ENCODE assay signal across 8 mouse cellular contexts in genomic region chr5:72867036-72867672, GRCm38 (mm10). TPM values are rescaled to one million over a fixed set of nuclear protein-coding genes. Genes with fewer than 3 reads are reported as not detected.
DNase-seq lines count a peak whose midpoint lies in the region; ATAC-seq lines count a peak whose summit lies in the region.

No protein-coding gene starts in this region.

- H3K9me3 ChIP-seq in embryonic facial prominence, embryonic 12.5 days, result no peaks in the 10 kb centered on the region; the same call in 1 of the 2 replicates
- H3K9me3 ChIP-seq in embryonic facial prominence, embryonic 10.5 days, result no peaks in the 10 kb centered on the region
- no peaks in the 10 kb centered on the region for H3K9me3 ChIP-seq in midbrain, embryonic 11.5 days (ENCODE audit: control insufficient read depth, low read length)
- H3K9me3 ChIP-seq in midbrain, embryonic 10.5 days (replicated peaks), result peaks cover 2% of the 10 kb centered on the region; the same call in 1 of the 2 replicates
- no peaks in the 10 kb centered on the region for H3K9me3 ChIP-seq in liver, embryonic 15.5 days (replicated peaks)
- no peaks in the 10 kb centered on the region for H3K9me3 ChIP-seq in stomach, embryonic 14.5 days (ENCODE audit: control insufficient read depth, low read depth, low read length)

- no peak for ATAC-seq in embryonic facial prominence, embryonic 12.5 days (ENCODE audit: insufficient number of reproducible peaks, insufficient read depth, low FRiP score, low TSS enrichment)
- no peak for ATAC-seq in midbrain, embryonic 11.5 days (ENCODE audit: low FRiP score)
- ATAC-seq in liver, embryonic 15.5 days (ENCODE audit: insufficient read depth), result no peak
- ATAC-seq in stomach, embryonic 14.5 days (ENCODE audit: insufficient number of reproducible peaks, insufficient read depth, low FRiP score, low read depth), result no peak

- peaks cover 21% of the 10 kb centered on the region for H3K27me3 ChIP-seq in embryonic facial prominence, embryonic 12.5 days
- peaks cover 53% of the 10 kb centered on the region for H3K27me3 ChIP-seq in embryonic facial prominence, embryonic 10.5 days (replicated peaks; ENCODE audit: low read depth, poor library complexity, severe bottlenecking)
- peaks cover 17% of the 10 kb centered on the region for H3K27me3 ChIP-seq in midbrain, embryonic 11.5 days (ENCODE audit: control insufficient read depth, insufficient read depth, low read length)
- H3K27me3 ChIP-seq in midbrain, embryonic 10.5 days (ENCODE audit: low read depth, poor library complexity, severe bottlenecking), result peaks cover 55% of the 10 kb centered on the region
- peaks cover 58% of the 10 kb centered on the region for H3K27me3 ChIP-seq in liver, embryonic 15.5 days
- H3K27me3 ChIP-seq in stomach, embryonic 14.5 days (ENCODE audit: control insufficient read depth, insufficient read depth, low read length), result peaks cover 3% of the 10 kb centered on the region; the same call in 1 of the 2 replicates

- peak overlapping the region; percentile 84 for H3K4me2 ChIP-seq in embryonic facial prominence, embryonic 12.5 days (replicated peaks)
- no peak overlapping the region for H3K4me2 ChIP-seq in midbrain, embryonic 11.5 days
- peak overlapping the region; percentile 79 for H3K4me2 ChIP-seq in liver, embryonic 15.5 days
- H3K4me2 ChIP-seq in stomach, embryonic 14.5 days (replicated peaks; ENCODE audit: low read depth, low read length), result peak overlapping the region; percentile 82

- no peak for DNase-seq in embryonic facial prominence, embryonic 10.5 days (ENCODE audit: low spot score)
- DNase-seq in midbrain, embryonic 11.5 days (ENCODE audit: low spot score, missing footprints), result peak; percentile 83
- no peak for DNase-seq in midbrain, embryonic 10.5 days (ENCODE audit: low spot score)
- no peak for DNase-seq in urinary bladder, adult 18-20 months (ENCODE audit: low spot score in 2 of 2)
- DNase-seq in adipocyte (ENCODE audit: low spot score), result no peak

- no peak overlapping the region for H3K27ac ChIP-seq in embryonic facial prominence, embryonic 12.5 days
- H3K27ac ChIP-seq in embryonic facial prominence, embryonic 10.5 days (replicated peaks), result no peak overlapping the region
- H3K27ac ChIP-seq in midbrain, embryonic 11.5 days (ENCODE audit: low read depth, low read length), result no peak overlapping the region
- H3K27ac ChIP-seq in midbrain, embryonic 10.5 days (replicated peaks), result no peak overlapping the region
- no peak overlapping the region for H3K27ac ChIP-seq in liver, embryonic 15.5 days (replicated peaks)
- H3K27ac ChIP-seq in stomach, embryonic 14.5 days (ENCODE audit: low read length), result no peak overlapping the region

- no peak overlapping the region for H3K9ac ChIP-seq in embryonic facial prominence, embryonic 12.5 days
- H3K9ac ChIP-seq in midbrain, embryonic 11.5 days (ENCODE audit: low read length), result no peak overlapping the region
- no peak overlapping the region for H3K9ac ChIP-seq in liver, embryonic 15.5 days
- H3K9ac ChIP-seq in stomach, embryonic 14.5 days (replicated peaks; ENCODE audit: low read depth, low read length), result no peak overlapping the region

- 0 out of 2 replicates have a peak overlapping the region, but pooled peaks have one; percentile 50 for H3K4me3 ChIP-seq in embryonic facial prominence, embryonic 12.5 days
- no peak overlapping the region for H3K4me3 ChIP-seq in embryonic facial prominence, embryonic 10.5 days
- H3K4me3 ChIP-seq in midbrain, embryonic 11.5 days (ENCODE audit: low read depth, low read length), result no peak overlapping the region; the same call in 1 of the 2 replicates
- H3K4me3 ChIP-seq in midbrain, embryonic 10.5 days, result no peak overlapping the region
- H3K4me3 ChIP-seq in liver, embryonic 15.5 days (replicated peaks), result peak overlapping the region; percentile 61
- peak overlapping the region; percentile 43; the same call in 1 of the 2 replicates for H3K4me3 ChIP-seq in stomach, embryonic 14.5 days (ENCODE audit: low read depth, low read length)

- H3K4me1 ChIP-seq in embryonic facial prominence, embryonic 12.5 days, result no peaks in the 10 kb centered on the region
- H3K4me1 ChIP-seq in embryonic facial prominence, embryonic 10.5 days, result peaks cover 8% of the 10 kb centered on the region
- H3K4me1 ChIP-seq in midbrain, embryonic 11.5 days (ENCODE audit: control insufficient read depth, insufficient read depth, low read length), result peaks cover 2% of the 10 kb centered on the region; the same call in 1 of the 2 replicates
- H3K4me1 ChIP-seq in midbrain, embryonic 10.5 days, result peaks cover 15% of the 10 kb centered on the region
- peaks cover 35% of the 10 kb centered on the region for H3K4me1 ChIP-seq in liver, embryonic 15.5 days (replicated peaks)
- no peaks in the 10 kb centered on the region for H3K4me1 ChIP-seq in stomach, embryonic 14.5 days (ENCODE audit: control insufficient read depth, insufficient read depth, low read length)

- H3K36me3 ChIP-seq in embryonic facial prominence, embryonic 12.5 days, result no peaks in the 10 kb centered on the region
- H3K36me3 ChIP-seq in embryonic facial prominence, embryonic 10.5 days (replicated peaks), result no peaks in the 10 kb centered on the region
- no peaks in the 10 kb centered on the region for H3K36me3 ChIP-seq in midbrain, embryonic 11.5 days (ENCODE audit: control insufficient read depth, insufficient read depth, low read length)
- H3K36me3 ChIP-seq in midbrain, embryonic 10.5 days, result no peaks in the 10 kb centered on the region
- no peaks in the 10 kb centered on the region for H3K36me3 ChIP-seq in liver, embryonic 15.5 days (replicated peaks)
- no peaks in the 10 kb centered on the region for H3K36me3 ChIP-seq in stomach, embryonic 14.5 days (ENCODE audit: control insufficient read depth, insufficient read depth, low read length)

- 21% methylated on average over 16 of the region's 16 CpGs for whole genome bisulfite sequencing in embryonic facial prominence, embryonic 12.5 days
- WGBS in embryonic facial prominence, embryonic 10.5 days, result 26% methylated on average over 16 of the region's 16 CpGs
- WGBS in midbrain, embryonic 11.5 days, result 26% methylated on average over 16 of the region's 16 CpGs
- 24% methylated on average over 16 of the region's 16 CpGs for WGBS in midbrain, embryonic 10.5 days
- 15% methylated on average over 16 of the region's 16 CpGs for WGBS in liver, embryonic 15.5 days (ENCODE audit: insufficient replicate concordance)
- WGBS in stomach, embryonic 14.5 days, result 27% methylated on average over 16 of the region's 16 CpGs

RNA-seq across cellular contexts. Expression of gene Tec, which starts 1.1 kb away (rescaled TPM):
- polyA plus RNA-seq in embryonic facial prominence, embryonic 12.5 days (2016; fragmentation: Nextera tagmentation; extraction: Ambion mirVana), result 3.3 and 5.2 TPM in 2 replicates
- 1.5 and 1.8 TPM in 2 replicates for polyA plus RNA-seq in embryonic facial prominence, embryonic 10.5 days (2016; fragmentation: Nextera tagmentation; extraction: Ambion mirVana)
- polyA plus RNA-seq in midbrain, embryonic 11.5 days (2014; fragmentation: Nextera tagmentation; extraction: Ambion mirVana), result 3.3 and 4.5 TPM in 2 replicates
- 3.2 and 4.6 TPM in 2 replicates for polyA plus RNA-seq in midbrain, embryonic 10.5 days (2016; fragmentation: Nextera tagmentation; extraction: Ambion mirVana)
- 3.5 and 5.3 TPM in 2 replicates for polyA plus RNA-seq in liver, embryonic 15.5 days (2015; fragmentation: Nextera tagmentation; extraction: Ambion mirVana)
- polyA plus RNA-seq in stomach, embryonic 14.5 days (2014; fragmentation: Nextera tagmentation; extraction: Ambion mirVana), result 5.2 and 7.7 TPM in 2 replicates

RNA-seq across cellular contexts. Expression of gene Slain2, which starts 47.0 kb away (rescaled TPM):
- 24.3 and 25.6 TPM in 2 replicates for polyA plus RNA-seq in embryonic facial prominence, embryonic 12.5 days (2016; fragmentation: Nextera tagmentation; extraction: Ambion mirVana)
- polyA plus RNA-seq in embryonic facial prominence, embryonic 10.5 days (2016; fragmentation: Nextera tagmentation; extraction: Ambion mirVana), result 15.3 and 16.3 TPM in 2 replicates
- 27.5 and 28.2 TPM in 2 replicates for polyA plus RNA-seq in midbrain, embryonic 11.5 days (2014; fragmentation: Nextera tagmentation; extraction: Ambion mirVana)
- polyA plus RNA-seq in midbrain, embryonic 10.5 days (2016; fragmentation: Nextera tagmentation; extraction: Ambion mirVana), result 16.2 and 16.5 TPM in 2 replicates
- polyA plus RNA-seq in liver, embryonic 15.5 days (2015; fragmentation: Nextera tagmentation; extraction: Ambion mirVana), result 4.1 TPM in 2 replicates
- 22.6 and 26.0 TPM in 2 replicates for polyA plus RNA-seq in stomach, embryonic 14.5 days (2014; fragmentation: Nextera tagmentation; extraction: Ambion mirVana)

Comparison
In these comparisons a context has a peak if more than half of its experiments do, and no peak if none do; other contexts are left out.
1. H3K4me3 ChIP-seq: peak in embryonic facial prominence, embryonic 12.5 days (single experiment), liver, embryonic 15.5 days (single experiment) and stomach, embryonic 14.5 days (single experiment); none in embryonic facial prominence, embryonic 10.5 days (single experiment), midbrain, embryonic 11.5 days (single experiment) and midbrain, embryonic 10.5 days (single experiment).